Mouse (Mus musculus): Measurements from ENCODE around the gene Dnah10. TPM values are rescaled to one million over a fixed set of nuclear protein-coding genes. Genes with fewer than 3 reads are reported as not detected.
"Not testable (repeated sequence)": the region's sequence is repeated elsewhere in the genome, so short reads cannot be mapped to it uniquely, and the experiment has no call there.

Dnah10 gene
- polyA plus RNA-seq, 1 experiment from 2014 or later = 0.09 TPM

GRCm38 (mm10) chr5:124761011-124761410 is 36.1 kb downstream of the Dnah10 start:
- H3K4me1 ChIP-seq = no peaks in the 10 kb centered on the region
- no peaks in the 10 kb centered on the region for H3K36me3 ChIP-seq
- no peak overlapping the region for H3K4me3 ChIP-seq
- DNase-seq (ENCODE audit: low spot score) = no peak
- no peak overlapping the region for H3K27ac ChIP-seq
- peaks cover 3% of the 10 kb centered on the region for H3K9me3 ChIP-seq
- WGBS = 53% methylated on average over 18 of the region's 18 CpGs
- no peaks in the 10 kb centered on the region for H3K27me3 ChIP-seq (ENCODE audit: insufficient read depth, poor library complexity, severe bottlenecking)

GRCm38 (mm10) chr5:124761787-124762186 is 36.9 kb downstream of the Dnah10 start:
- 97% methylated on average over 1 of the region's 1 CpGs for WGBS
- Histone ChIP-seq H3K4me3 (no peak overlapping the region), H3K4me1 (no peaks in the 10 kb centered on the region), H3K36me3 (no peaks in the 10 kb centered on the region), H3K27ac (no peak overlapping the region), H3K9me3 (peaks cover 3% of the 10 kb centered on the region), H3K27me3 (ENCODE audit: insufficient read depth, poor library complexity, severe bottlenecking) (no peaks in the 10 kb centered on the region)
- DNase-seq (ENCODE audit: low spot score) = peak; percentile 57

GRCm38 (mm10) chr5:124774552-124774951 is 49.7 kb downstream of the Dnah10 start:
- no peaks in the 10 kb centered on the region; the same call in 1 of the 2 replicates for H3K4me1 ChIP-seq

GRCm38 (mm10) chr5:124776289-124776688 is 51.4 kb downstream of the Dnah10 start:
- not testable (repeated sequence) for H3K36me3 ChIP-seq; H3K27me3 ChIP-seq (ENCODE audit: insufficient read depth, poor library complexity, severe bottlenecking); H3K27ac ChIP-seq; H3K4me3 ChIP-seq; DNase-seq (ENCODE audit: low spot score); H3K4me1 ChIP-seq; H3K9me3 ChIP-seq
- WGBS = 87% methylated on average over 4 of the region's 4 CpGs

More at GRCm38 (mm10) chr5:124774552-124774951, 49.7 kb downstream of the Dnah10 start:
- H3K27me3 ChIP-seq (ENCODE audit: insufficient read depth, poor library complexity, severe bottlenecking) = no peaks in the 10 kb centered on the region
- no peaks in the 10 kb centered on the region for H3K36me3 ChIP-seq
- H3K27ac ChIP-seq = no peak overlapping the region
- no peak for DNase-seq (ENCODE audit: low spot score)
- H3K4me3 ChIP-seq = no peak overlapping the region
- H3K9me3 ChIP-seq = no peaks in the 10 kb centered on the region
- WGBS = 64% methylated on average over 3 of the region's 3 CpGs

GRCm38 (mm10) chr5:124777178-124777709 is 52.4 kb downstream of the Dnah10 start:
- Histone ChIP-seq H3K4me1 (no peaks in the 10 kb centered on the region; the same call in 1 of the 2 replicates), H3K36me3 (no peaks in the 10 kb centered on the region), H3K4me3 (no peak overlapping the region), H3K27me3 (ENCODE audit: insufficient read depth, poor library complexity, severe bottlenecking) (0 out of 2 replicates have a peak, but pooled peaks cover under 1% of the 10 kb centered on the region), H3K27ac (no peak overlapping the region), H3K9me3 (no peaks in the 10 kb centered on the region)
- WGBS = 56% methylated on average over 6 of the region's 6 CpGs
- no peak for DNase-seq (ENCODE audit: low spot score)

- no peaks in the 10 kb centered on the region; the same call in 1 of the 2 replicates for H3K4me1 ChIP-seq
Measured at GRCm38 (mm10) chr5:124779926-124780325, 55.0 kb downstream of the Dnah10 start.

GRCm38 (mm10) chr5:124781696-124782095 is 56.8 kb downstream of the Dnah10 start:
- peaks cover 6% of the 10 kb centered on the region; the same call in 1 of the 2 replicates for H3K27me3 ChIP-seq (ENCODE audit: insufficient read depth, poor library complexity, severe bottlenecking)
- DNase-seq (ENCODE audit: low spot score) = no peak
- H3K27ac ChIP-seq = no peak overlapping the region
- H3K4me3 ChIP-seq = no peak overlapping the region
- H3K9me3 ChIP-seq = no peaks in the 10 kb centered on the region
- 75% methylated on average over 8 of the region's 8 CpGs for WGBS
- H3K4me1 ChIP-seq = no peaks in the 10 kb centered on the region; the same call in 1 of the 2 replicates
- no peaks in the 10 kb centered on the region for H3K36me3 ChIP-seq

More at GRCm38 (mm10) chr5:124779926-124780325, 55.0 kb downstream of the Dnah10 start:
- H3K27ac ChIP-seq = no peak overlapping the region
- H3K9me3 ChIP-seq = no peaks in the 10 kb centered on the region
- H3K4me3 ChIP-seq = no peak overlapping the region
- 80% methylated on average over 7 of the region's 7 CpGs for WGBS
- no peaks in the 10 kb centered on the region for H3K36me3 ChIP-seq
- DNase-seq (ENCODE audit: low spot score) = no peak
- H3K27me3 ChIP-seq (ENCODE audit: insufficient read depth, poor library complexity, severe bottlenecking) = peaks cover 6% of the 10 kb centered on the region; the same call in 1 of the 2 replicates

- Histone ChIP-seq H3K27ac (no peak overlapping the region), H3K4me1 (no peaks in the 10 kb centered on the region), H3K36me3 (no peaks in the 10 kb centered on the region), H3K4me3 (no peak overlapping the region), H3K9me3 (no peaks in the 10 kb centered on the region), H3K27me3 (ENCODE audit: insufficient read depth, poor library complexity, severe bottlenecking) (peaks cover 6% of the 10 kb centered on the region; the same call in 1 of the 2 replicates)
- WGBS = 79% methylated on average over 7 of the region's 7 CpGs
- no peak for DNase-seq (ENCODE audit: low spot score)
Measured at GRCm38 (mm10) chr5:124785650-124786049, 60.8 kb downstream of the Dnah10 start.

- no peaks in the 10 kb centered on the region for H3K4me1 ChIP-seq
- no peak for DNase-seq (ENCODE audit: low spot score)
- H3K27me3 ChIP-seq (ENCODE audit: insufficient read depth, poor library complexity, severe bottlenecking) = no peaks in the 10 kb centered on the region
- H3K36me3 ChIP-seq = no peaks in the 10 kb centered on the region
- no peaks in the 10 kb centered on the region for H3K9me3 ChIP-seq
- no peak overlapping the region for H3K27ac ChIP-seq
- WGBS = 89% methylated on average over 7 of the region's 7 CpGs
- no peak overlapping the region for H3K4me3 ChIP-seq
Measured at GRCm38 (mm10) chr5:124792112-124792511, 67.2 kb downstream of the Dnah10 start.

GRCm38 (mm10) chr5:124809708-124810366 is 85.0 kb downstream of the Dnah10 start:
- no peaks in the 10 kb centered on the region for H3K36me3 ChIP-seq
- H3K27me3 ChIP-seq (ENCODE audit: insufficient read depth, poor library complexity, severe bottlenecking) = 0 out of 2 replicates have a peak, but pooled peaks cover 19% of the 10 kb centered on the region
- no peaks in the 10 kb centered on the region for H3K4me1 ChIP-seq
- H3K27ac ChIP-seq = no peak overlapping the region
- H3K4me3 ChIP-seq = no peak overlapping the region
- H3K9me3 ChIP-seq = no peaks in the 10 kb centered on the region
- 77% methylated on average over 4 of the region's 4 CpGs for WGBS
- DNase-seq (ENCODE audit: low spot score) = no peak

- H3K27me3 ChIP-seq (ENCODE audit: insufficient read depth, poor library complexity, severe bottlenecking) = 0 out of 2 replicates have a peak, but pooled peaks cover 16% of the 10 kb centered on the region
- H3K27ac ChIP-seq = no peak overlapping the region
- DNase-seq (ENCODE audit: low spot score) = no peak
- H3K36me3 ChIP-seq = no peaks in the 10 kb centered on the region
- no peaks in the 10 kb centered on the region for H3K9me3 ChIP-seq
- 73% methylated on average over 12 of the region's 12 CpGs for WGBS
- H3K4me3 ChIP-seq = no peak overlapping the region
- no peaks in the 10 kb centered on the region for H3K4me1 ChIP-seq
Measured at GRCm38 (mm10) chr5:124812466-124812865, 87.6 kb downstream of the Dnah10 start.

GRCm38 (mm10) chr5:124814797-124815196 is 89.9 kb downstream of the Dnah10 start:
- peaks cover 6% of the 10 kb centered on the region for H3K9me3 ChIP-seq
- 68% methylated on average over 5 of the region's 5 CpGs for WGBS
- 0 out of 2 replicates have a peak, but pooled peaks cover 25% of the 10 kb centered on the region for H3K27me3 ChIP-seq (ENCODE audit: insufficient read depth, poor library complexity, severe bottlenecking)
- no peak overlapping the region for H3K27ac ChIP-seq
- no peak for DNase-seq (ENCODE audit: low spot score)
- no peaks in the 10 kb centered on the region for H3K4me1 ChIP-seq
- no peaks in the 10 kb centered on the region for H3K36me3 ChIP-seq
- no peak overlapping the region for H3K4me3 ChIP-seq

GRCm38 (mm10) chr5:124817050-124817449 is 92.2 kb downstream of the Dnah10 start:
- Histone ChIP-seq H3K36me3 (no peaks in the 10 kb centered on the region), H3K27me3 (ENCODE audit: insufficient read depth, poor library complexity, severe bottlenecking) (peaks cover 32% of the 10 kb centered on the region; the same call in 1 of the 2 replicates), H3K9me3 (peaks cover 6% of the 10 kb centered on the region), H3K4me1 (no peaks in the 10 kb centered on the region), H3K27ac (no peak overlapping the region), H3K4me3 (no peak overlapping the region)
- DNase-seq (ENCODE audit: low spot score) = no peak
- 78% methylated on average over 15 of the region's 15 CpGs for WGBS

Data from heart, embryonic 10.5 days (tissue).